Mouse (Mus musculus) gastrocnemius, postnatal 4 days (tissue): ENCODE results near the gene Nckap5. TPM values are rescaled to one million over a fixed set of nuclear protein-coding genes. Genes with fewer than 3 reads are reported as not detected.
A peak's percentile ranks its signal among the peaks of the same experiment; 100 is the strongest.
"Not testable (repeated sequence)": the region's sequence is repeated elsewhere in the genome, so short reads cannot be mapped to it uniquely, and the experiment has no call there.

Experiments used
- DNase-seq, 2 experiments: peaks; one replicate each; pipeline ENCODE4 v3.0.0; 2021 to 2022; ENCODE audit warnings: low spot score in 2 of 2, mixed read lengths in 2 of 2
- total RNA-seq, 2 experiments: library from RNA; stranded (reverse); gene quantifications; 2 replicates each; pipeline ENCODE4 v1.2.3; 2021

Gene Nckap5
- total RNA-seq, 2 experiments from 2014 or later = 6.7 to 7.5 TPM

DNA sequence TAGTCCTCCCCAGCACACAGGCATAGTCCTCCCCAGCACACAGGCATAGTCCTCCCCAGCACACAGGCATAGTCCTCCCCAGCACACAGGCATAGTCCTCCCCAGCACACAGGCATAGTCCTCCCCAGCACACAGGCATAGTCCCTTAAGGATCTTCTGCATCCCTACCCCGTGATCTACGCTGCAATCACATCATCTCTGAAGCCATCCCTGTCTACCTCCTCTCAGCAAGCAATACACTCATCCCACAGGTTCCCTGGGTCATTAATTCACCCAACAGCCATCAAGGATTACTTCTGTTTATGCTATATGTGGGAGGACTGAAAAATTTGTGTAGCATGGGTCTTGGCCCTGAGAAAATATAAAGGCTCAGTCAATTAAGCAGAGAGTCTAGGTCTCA is 738.6 kb downstream of the Nckap5 start:
- not testable (repeated sequence) for DNase-seq

DNA sequence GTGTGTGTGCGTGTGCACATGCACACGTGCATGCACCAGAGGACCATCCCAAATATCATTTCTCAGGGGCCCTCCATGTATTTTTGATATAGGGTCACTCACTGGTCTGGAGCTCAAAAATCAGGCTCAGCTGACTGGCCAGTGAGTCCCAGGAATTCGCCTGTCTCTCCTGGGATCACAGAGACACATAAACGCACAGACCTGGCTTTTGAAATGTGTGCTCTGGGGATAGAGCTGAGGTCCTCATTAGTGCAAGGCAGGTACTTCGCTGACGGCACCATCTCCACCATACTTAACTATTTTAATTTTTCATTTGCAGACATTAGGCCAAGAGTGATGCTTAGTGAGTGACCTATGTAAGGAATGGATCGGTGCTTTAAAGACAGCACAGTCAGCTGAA is 743.4 kb downstream of the Nckap5 start:
- no peak for DNase-seq

DNA sequence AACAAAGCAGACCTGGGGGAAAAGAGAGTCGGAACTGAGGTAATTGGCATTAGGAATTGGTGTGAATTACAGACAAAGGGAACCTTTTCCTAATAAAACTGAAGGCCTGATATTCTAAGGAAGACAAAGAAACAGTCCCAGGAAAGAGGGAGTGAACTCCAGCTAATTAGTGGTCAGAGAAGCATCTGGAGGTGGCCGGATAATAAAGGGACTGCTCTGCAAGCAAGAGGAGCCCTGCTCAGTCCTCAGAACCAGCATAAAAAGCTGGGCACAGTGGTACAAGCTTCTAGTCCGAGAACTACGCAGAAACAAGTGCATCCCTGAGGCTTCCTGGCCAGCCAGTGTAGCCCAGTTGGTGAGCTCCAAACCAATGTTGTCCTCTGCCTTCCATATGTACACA is 754.3 kb downstream of the Nckap5 start:
- no peak for DNase-seq

DNA sequence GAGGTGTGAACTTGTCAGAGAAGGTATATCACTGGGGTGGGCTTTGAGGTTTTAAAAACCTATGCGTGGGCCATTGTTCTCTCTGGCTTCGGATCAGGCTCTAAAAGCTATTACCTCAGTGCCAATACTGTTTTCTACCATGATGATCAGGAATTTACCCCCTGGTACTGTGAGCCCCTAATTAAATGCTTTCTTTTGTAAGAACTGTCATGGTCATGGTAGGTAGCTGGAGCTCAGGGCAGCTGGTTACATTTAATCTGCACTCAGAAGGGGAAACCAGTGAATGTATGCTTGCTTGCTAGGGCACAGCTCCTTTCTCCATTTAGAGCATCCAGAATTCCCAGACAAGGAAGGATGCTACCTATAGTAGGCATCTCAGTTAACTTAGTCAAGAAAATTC is 759.7 kb downstream of the Nckap5 start:
- no peak for DNase-seq

DNA sequence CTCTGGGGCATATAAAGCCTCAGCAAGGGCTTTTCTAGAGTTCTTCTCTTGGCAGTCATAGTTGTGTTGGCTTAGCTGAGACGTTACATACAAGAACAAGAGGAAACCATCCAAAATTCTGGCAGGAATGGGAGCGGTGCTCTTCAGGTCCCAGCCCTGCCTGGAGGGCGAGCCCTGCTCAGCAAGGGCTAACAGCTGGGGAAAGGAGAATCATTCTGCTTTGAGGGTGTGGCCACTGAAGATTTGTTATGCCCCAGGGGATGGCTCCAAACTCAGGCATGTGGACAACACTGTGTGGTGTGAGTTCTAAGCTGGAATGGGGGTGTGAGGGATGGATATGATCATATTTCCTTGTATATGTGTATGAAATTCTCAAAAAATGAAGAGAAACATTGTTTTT is 779.1 kb downstream of the Nckap5 start:
- DNase-seq = peak in 1 of 2 experiments; percentile 16

DNA sequence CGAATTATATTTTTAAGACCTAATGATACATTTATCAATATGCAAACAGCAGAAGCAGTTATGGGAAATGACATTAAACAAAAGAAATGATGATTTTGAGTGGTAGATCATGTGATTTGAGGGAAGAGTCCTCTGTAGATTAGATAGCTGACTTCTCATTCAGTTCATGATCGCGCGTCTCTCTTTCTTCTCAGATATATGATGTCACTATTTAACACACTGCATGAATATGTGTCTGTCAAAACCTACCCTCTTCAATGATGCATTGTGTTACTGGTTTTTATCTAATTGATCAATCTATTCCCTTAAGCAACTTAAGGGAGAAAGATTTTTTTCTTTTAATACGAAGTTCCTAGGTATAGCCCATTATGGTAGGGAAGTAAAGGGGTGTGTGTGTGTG is 787.7 kb downstream of the Nckap5 start:
- DNase-seq = no peak

DNA sequence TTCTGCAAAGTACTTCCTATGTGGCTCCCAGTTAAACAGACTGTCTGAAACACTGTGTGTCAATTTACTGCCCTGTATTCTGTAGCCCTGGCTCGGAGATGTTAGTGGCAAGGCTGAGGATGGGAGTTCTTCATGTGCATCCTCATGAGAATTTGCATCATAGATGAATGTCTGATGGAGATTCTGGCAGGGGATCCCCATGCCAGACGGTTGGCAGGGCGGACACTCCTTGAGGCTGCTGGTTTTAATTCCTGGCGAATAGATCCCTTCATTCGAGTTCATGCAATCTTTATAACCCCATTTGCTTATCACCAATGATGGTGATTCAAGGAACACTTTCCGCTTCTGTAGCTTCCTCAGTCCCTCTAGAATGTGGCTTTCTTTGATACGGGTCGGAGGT is 803.1 kb downstream of the Nckap5 start:
- DNase-seq = no peak

DNA sequence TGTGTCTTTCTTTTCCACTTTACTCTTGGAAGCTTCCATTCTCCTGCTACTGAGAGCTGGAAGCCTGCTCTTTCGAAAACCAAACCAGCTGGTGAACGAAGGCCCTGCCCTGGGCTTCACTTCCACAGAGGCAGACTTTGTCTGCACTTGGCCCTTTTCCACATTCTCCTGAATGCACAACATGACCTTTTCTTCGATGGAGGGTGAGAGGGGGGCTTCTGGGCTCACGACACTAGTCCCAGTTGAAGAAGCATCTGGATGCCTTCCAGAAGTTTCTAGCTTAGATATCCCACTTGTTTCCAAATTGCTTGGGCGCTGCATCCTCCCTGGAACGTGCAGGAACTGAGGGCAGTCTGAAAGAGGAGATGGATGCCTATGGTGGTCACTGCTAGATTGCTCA is 806.1 kb downstream of the Nckap5 start:
- no peak for DNase-seq

DNA sequence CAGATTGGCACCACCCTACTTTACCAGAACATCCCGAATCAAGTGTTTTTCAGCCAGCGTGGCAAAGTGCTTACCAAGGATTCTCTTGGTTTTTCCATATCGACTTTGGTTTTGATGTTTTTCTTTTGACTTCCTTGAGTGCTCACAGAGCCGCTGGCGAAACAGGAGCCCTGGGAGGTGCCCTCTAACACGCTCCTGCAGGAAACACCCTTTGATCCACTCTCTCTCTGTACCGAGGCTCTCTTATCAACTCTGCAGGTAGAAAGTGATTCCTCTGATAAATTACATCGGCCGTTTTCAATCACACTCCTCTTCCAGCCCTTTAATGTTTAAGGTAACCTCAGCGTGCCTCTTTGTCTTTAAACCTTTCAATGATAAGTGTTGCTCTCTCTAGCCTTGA is 807.6 kb downstream of the Nckap5 start:
- no peak for DNase-seq

DNA sequence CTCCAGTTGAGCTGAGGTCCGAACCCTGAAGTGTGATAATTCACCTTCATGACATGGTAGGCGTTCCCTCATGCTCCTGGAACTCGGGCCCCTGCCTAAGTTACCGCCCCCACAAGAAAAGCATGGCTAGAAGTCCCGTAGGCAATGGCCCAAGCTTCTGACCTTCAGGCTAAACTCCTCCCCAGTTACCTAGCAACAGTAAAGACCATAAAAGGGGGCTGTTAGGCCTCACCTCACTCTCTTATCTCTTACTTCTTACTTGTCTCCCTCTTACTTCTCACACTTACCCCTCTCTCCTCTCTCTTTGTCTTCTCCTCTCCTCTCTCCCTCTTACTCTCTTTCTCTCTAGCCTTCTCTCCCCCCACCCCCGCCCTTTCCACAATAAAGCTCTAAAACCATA is 811.9 kb downstream of the Nckap5 start:
- DNase-seq = not testable (repeated sequence)

DNA sequence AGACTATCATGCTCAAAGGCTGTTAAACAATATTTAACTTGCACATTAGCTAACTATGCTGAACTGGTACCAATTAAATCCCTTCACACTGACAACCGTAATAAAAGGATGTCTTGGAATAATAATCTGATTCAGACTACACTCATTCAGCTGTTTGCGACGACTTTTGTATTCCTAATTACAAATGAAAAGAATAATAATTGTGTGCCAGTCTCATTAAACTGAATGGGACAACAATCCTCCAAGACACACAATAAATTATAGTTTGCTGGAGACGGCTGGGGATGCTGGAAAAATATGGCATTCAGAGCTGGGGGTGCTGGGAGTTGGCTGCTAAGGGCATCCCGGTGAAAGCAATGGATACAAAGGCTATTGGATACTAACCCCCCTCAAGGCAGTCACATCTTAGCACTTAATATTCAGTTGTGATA is 818.9 kb downstream of the Nckap5 start:
- DNase-seq = no peak

DNA sequence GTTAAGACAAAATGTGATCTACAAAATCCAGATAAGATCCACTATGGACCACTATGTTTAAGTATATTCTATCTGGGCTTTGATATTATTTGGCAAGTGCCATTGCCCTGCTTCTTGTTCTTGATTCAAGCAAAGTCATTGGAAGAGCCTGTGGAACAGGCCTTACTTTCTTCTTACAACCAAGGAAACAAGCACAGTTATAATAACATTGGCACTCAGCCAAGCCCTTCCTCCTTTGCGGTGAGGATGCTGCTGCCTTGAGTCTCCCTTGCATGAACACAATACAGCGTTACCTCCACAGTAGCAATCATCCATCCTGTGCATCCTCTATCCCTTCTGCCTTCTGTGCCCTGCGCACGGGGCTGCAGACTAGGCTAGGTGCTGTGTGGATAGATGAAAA is 823.0 kb downstream of the Nckap5 start:
- DNase-seq = no peak

DNA sequence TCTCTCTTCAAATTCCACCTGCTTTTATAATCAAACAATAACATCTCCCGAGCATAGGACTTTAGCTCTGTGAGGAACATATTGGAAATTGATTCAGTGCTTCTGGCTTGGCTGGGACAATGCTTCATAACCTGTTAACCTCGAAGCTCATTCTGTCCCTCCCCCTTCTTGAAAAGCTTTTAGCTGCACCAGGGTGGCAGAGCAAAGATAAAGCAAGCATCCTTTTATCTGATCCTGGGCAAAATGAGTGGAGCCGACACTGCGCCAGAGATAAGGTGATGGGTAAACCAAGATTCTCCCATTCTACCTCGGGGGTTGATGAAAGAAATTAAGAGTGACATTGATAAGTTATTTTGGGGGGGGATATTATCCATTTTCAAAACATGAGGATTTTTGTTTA is 824.9 kb downstream of the Nckap5 start:
- no peak for DNase-seq

DNA sequence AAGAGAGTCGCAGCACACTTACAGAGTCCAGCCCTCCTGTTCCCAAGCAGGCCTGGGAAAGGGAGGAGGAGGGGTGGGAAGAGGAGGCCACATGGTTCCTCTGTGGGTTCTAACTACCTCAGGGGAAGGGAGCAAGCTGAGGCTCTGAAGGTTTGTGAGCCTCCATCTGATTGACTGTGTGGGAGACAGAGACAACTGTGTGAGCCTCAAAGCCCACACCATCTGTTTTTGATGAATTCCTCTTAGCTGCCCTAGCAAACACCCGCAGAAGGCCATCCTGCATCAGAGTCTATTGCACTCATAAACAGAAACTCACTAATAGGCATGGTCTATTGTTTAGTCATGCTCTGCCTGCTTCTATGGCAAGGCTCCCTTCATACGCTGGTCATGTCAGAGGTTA is 834.1 kb downstream of the Nckap5 start:
- no peak for DNase-seq

DNA sequence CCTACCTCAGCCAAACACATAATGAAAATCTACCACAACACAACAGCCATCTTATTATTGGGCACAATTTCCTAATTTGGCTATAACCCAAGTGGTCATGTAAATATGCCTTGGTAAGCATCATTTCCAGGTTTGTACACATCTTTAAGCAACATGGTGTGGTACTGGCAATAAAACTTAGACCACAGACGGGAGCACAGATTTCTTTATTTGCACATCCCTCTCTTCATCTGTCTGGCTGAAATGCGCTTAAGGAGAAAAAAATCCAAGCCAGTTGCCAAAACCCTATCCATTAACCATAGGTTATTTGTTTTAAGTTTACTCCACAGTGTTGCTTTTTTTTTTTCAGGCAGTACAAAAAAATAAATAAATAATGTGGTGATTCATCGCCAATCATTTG is 842.8 kb downstream of the Nckap5 start:
- DNase-seq = no peak

DNA sequence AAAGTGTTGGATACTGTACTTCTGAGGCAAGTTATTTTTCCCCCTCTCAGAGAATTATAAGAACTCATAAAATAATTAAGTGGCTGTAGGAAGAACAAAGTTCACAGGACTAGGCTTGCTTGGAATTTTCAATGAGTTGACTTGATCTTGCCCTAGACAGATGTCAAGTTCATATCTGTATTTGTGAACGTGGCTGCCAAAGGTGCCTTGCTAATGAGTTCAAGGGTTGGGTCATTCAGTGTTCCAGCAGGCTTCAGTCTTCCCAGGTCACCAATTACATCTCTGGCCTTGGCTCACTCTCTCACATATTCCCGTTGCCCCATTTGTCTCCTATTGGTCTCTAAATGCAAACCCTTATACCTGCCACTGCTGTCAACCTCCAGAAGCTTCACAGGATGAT is 846.0 kb downstream of the Nckap5 start:
- no peak for DNase-seq

DNA sequence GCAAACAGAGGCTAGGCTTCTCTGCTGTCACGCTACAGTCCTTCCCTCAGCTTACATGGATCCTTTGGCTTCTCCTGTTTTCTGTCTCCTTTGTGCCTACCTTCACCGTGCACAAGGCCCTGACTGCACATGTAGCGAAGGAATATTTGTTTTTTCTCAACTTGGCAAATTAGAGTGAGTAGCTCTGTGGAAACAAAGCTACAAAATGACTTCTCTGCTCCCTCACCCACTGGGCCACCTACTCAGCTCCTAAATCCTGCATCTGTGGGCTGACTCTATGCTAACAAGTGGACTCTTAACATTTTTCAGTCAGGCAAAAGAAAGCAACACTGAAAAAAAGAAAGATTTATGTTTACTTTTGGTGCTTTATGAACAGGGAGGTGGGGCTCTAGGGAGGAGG is 856.0 kb downstream of the Nckap5 start:
- no peak for DNase-seq

DNA sequence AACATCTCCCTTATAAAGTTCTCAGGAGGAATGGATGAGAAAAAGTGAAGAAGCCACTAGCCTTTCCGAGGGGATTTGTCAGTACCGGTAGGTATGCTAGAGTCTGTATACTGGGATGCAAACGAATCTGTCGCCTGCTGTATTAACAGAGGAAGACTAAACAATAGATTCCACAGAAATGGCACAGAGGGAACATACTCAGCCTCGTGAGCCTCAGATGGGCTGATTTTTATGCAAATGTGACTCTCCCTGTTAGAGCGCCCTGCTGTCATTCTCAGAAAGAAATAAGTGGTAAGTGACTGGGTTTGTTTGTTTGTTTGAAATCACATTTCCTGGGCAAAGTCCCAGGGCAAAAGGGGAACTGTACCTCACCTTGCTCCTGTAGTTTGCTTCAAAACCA is 858.7 kb downstream of the Nckap5 start:
- no peak for DNase-seq

DNA sequence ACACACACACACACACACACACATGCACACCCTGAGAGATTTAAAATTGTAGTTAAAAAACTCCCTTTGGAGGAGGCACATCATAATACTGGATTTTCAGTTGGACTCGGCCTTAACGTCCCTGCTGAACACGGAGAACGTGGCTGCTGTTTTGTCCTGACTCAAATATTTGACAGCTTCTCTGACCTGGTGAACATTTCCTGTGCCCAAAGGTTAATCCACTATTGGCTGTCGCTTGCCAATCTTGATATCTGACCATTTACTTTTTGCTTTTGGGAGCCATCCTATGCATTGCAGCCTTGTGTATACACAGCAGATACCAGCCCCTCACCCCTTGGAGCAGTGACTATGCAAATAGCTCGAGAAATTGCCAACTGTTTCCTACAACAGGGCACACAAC is 862.9 kb downstream of the Nckap5 start:
- no peak for DNase-seq

DNA sequence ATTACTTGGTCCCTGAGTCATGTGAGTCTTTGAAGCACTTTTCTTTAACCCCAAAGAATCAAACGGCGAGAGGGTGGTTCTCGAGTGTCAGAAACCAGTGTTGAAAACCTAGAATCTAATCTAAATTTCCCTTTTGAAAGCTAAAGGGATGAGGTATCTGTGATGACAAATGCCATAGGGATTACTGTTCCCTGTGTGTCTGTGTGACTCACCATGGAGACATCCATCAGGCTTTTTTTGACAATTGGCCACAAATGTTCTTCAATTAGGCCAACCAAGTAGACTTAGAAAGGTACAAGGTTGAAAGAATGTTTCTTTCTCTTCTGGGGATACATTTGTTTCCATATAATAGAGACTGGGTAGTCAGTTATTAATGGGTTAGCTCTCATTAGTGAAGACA is 879.6 kb downstream of the Nckap5 start:
- DNase-seq = no peak

DNA sequence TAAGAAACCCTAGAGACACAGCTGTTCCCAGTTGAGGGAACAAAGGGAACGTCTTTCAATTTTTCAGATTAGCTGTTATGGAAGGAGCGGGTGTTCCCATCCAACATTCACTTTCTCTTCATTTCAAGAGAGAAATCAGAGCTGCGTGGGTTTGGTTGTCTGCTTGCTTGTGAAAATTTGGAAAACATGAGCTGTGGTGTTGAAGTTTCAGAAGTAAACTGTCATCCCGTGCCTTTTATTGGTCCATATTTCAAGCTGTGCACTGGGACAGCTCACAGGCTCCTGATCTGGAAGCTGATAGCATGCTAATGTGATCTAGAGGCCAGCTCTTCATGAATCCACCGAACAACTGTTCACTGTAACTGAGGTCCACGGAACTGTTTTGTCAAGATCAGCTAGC is 881.5 kb downstream of the Nckap5 start:
- no peak for DNase-seq

DNA sequence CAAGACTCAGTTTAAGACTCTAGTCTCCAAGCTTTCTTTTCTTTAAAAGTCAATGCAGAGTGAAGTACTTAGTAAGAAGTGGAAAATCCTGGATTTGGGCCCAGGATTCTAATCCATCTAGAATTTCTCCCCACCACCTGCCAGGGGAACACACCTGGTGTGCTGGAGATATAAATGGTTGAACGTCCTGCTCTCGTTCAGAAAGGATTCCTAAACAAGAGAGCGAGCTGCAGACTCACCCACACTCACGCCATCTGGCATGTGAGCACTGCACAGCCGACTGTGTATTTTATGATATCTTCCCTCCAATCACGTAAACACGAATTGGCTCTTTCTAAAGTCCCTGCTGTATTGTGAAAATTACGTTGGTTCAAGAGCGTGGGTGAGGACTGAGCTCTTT is 885.5 kb downstream of the Nckap5 start:
- no peak for DNase-seq

DNA sequence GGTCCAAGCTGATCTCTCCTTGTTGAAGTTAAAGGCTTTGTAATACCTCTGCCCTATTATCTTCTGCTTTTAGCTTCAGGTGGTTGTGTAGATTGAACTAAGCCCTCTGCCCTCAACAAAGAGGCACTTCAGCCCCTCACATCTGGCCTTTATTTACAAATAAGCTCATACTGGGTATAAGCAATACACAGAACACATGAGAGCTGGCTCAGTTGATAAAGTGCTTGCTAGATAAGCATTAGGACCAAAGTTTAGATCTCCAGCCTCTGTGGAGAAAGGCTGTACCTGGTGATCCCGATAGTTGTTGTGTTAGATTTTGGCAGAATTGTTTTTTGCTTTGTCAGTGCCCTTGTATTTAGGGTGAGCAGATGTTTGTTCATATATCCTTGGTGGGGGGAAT is 887.3 kb downstream of the Nckap5 start:
- DNase-seq = no peak

DNA sequence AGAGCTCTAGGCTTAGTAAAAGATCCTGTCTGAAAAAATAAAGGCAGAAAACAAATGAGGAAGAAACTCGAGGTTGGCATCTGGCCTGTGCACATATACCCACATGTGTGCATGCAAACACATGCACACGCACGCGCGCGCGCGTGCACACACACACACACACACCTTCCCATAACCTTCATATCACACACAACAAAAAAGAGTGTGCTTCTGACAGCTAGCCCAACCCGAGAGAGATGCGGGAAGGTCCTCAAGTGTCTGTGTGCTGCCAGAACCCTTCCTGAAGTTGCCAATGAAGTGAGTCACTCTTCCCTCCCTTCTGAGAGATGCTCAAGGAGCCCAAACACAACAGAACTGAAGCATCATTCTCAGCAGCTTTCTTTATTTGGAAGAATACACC is 905.1 kb downstream of the Nckap5 start:
- no peak for DNase-seq
